Mouse (Mus musculus) kidney, adult 2 months (tissue): ENCODE measurements at regions not wholly inside any gene's neighbourhood (a gene's known extent, or its start where the extent isn't known, plus 50 kb on each side); places are given as distances from the start of the nearest gene placed in this dataset.

ENCODE experiments used
- CTCF ChIP-seq: fragments of 200-500 bp; conservative IDR thresholded peaks from 2 replicates; pipeline ENCODE4 v1.5.1; 2011; ENCODE audit warnings: low read depth, mild to moderate bottlenecking, control low read depth, low read length, moderate library complexity, mixed read lengths; ENCODE audit not compliant: insufficient read depth, insufficient read length
- POLR2A ChIP-seq: fragments of 200-500 bp; IDR thresholded peaks from one replicate; pipeline ENCODE4 v1.6.1; 2011; ENCODE audit warnings: low read depth, low read length, control low read depth

DNA sequence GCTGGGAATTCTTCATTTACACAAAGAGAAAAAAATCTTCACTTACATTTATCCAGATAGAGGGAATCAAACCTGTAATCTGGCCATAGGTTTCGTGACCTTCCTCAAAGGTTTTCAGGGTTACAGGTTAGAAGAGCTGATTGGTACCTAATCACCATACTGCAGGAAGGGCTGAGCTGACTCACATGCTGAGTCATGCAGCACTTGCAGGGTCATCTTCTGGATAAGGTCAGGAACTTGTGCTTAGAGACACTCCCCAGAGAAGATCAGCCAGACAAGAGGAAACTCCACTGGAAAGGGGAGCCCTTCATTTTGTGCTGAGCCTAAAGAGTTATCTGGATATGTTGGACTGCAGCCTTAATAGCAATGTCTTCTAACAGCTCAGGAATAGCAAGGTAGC is 237.6 kb downstream of the Pax3 start:
- TF ChIP-seq CTCF, result no peak
- no peak for TF ChIP-seq POLR2A
